Mouse (Mus musculus): Measurements from ENCODE around the gene Ap1m1.

- TF ChIP-seq CTCF (IDR thresholded peaks at IDR 0.05; ENCODE audit: extremely low read depth, insufficient read depth, insufficient read length, insufficient replicate concordance), result no peak
- no peak for TF ChIP-seq POLR2A (IDR thresholded peaks at IDR 0.05; ENCODE audit: low read depth, low read length)
These were observed 4.8 kb downstream of the Ap1m1 start for GRCm38 (mm10) chr8:72244610-72245009.

Data from spleen, adult 2 months (tissue).